Comparison of ENCODE assay signal across 27 mouse cellular contexts in the genomic region with DNA sequence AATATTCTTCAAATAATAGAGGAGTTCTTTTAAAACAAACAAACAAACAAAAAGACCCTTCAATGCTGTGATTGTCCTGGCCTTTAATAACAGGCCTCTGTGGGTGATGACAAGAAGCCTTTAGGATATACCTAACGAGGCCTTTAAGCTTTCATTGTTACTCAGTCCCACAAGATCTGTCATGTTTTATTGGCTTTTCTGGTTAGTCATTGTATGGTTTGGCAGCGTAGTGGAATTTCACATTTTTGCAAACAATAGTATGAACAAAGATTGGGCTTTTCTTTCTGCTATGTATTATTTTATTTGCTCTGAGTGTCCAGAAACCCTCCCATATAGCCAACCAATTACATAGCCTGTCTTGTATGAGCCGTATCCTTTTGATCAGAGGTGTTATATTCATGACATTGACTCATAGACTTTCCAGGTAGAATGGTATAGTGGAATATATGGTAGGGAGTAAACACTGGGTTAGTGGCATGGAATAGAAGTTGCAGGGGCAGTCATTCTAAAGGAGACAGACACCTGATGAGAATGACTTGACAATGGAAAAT.
A peak's percentile ranks its signal among the peaks of the same experiment; 100 is the strongest.
DNase-seq lines count a peak whose midpoint lies in the region; ATAC-seq lines count a peak whose summit lies in the region.
"Had no signal": no experiment of that assay in that cellular context is flagged by ENCODE, and none has a peak within 500 bp of the region (broad histone marks: within the 10 kb centered on the region; RNA-seq: fewer than 3 reads in every experiment).

No protein-coding gene starts in this region.

- no peaks in the 10 kb centered on the region for H3K4me1 ChIP-seq in embryonic facial prominence, embryonic 14.5 days (ENCODE audit: control insufficient read depth, insufficient read depth, low read length)
- peaks cover 21% of the 10 kb centered on the region for H3K4me1 ChIP-seq in embryonic facial prominence, embryonic 10.5 days
- H3K4me1 ChIP-seq in stomach, embryonic 16.5 days (ENCODE audit: control insufficient read depth, insufficient read depth, low read length): peaks cover 4% of the 10 kb centered on the region; the same call in 1 of the 2 replicates
- no peaks in the 10 kb centered on the region for H3K4me1 ChIP-seq in kidney, embryonic 14.5 days (ENCODE audit: control insufficient read depth, insufficient read depth, low read length)

- H3K4me2 ChIP-seq in embryonic facial prominence, embryonic 14.5 days (ENCODE audit: low read depth, low read length): no peak overlapping the region
- H3K4me2 ChIP-seq in stomach, embryonic 16.5 days (ENCODE audit: low read depth, low read length): no peak overlapping the region
- no peak overlapping the region for H3K4me2 ChIP-seq in kidney, embryonic 14.5 days (replicated peaks; ENCODE audit: low read depth, low read length)
- H3K4me2 ChIP-seq: embryonic facial prominence, embryonic 13.5 days; forebrain, embryonic 13.5 days; heart, embryonic 13.5 days; hindbrain, embryonic 12.5 days; hindbrain, embryonic 15.5 days had no signal

- no peaks in the 10 kb centered on the region for H3K9me3 ChIP-seq in embryonic facial prominence, embryonic 14.5 days (ENCODE audit: control insufficient read depth, low read length)
- no peaks in the 10 kb centered on the region for H3K9me3 ChIP-seq in embryonic facial prominence, embryonic 10.5 days
- H3K9me3 ChIP-seq in stomach, embryonic 16.5 days (replicated peaks; ENCODE audit: control insufficient read depth, low read length): no peaks in the 10 kb centered on the region
- H3K9me3 ChIP-seq in kidney, embryonic 14.5 days (ENCODE audit: control insufficient read depth, low read length): no peaks in the 10 kb centered on the region
- H3K9me3 ChIP-seq: embryonic facial prominence, embryonic 13.5 days; forebrain, embryonic 10.5 days; forebrain, embryonic 13.5 days; heart, embryonic 10.5 days; heart, embryonic 13.5 days; hindbrain, embryonic 12.5 days; hindbrain, embryonic 15.5 days had no signal

- H3K9ac ChIP-seq in embryonic facial prominence, embryonic 14.5 days (ENCODE audit: low read depth, low read length): no peak overlapping the region
- no peak overlapping the region for H3K9ac ChIP-seq in stomach, embryonic 16.5 days (ENCODE audit: low read length)
- no peak overlapping the region for H3K9ac ChIP-seq in kidney, embryonic 14.5 days (ENCODE audit: low read depth, low read length)
- H3K9ac ChIP-seq: embryonic facial prominence, embryonic 13.5 days; forebrain, embryonic 13.5 days; heart, embryonic 13.5 days; hindbrain, embryonic 12.5 days; hindbrain, embryonic 15.5 days had no signal

- no peak for DNase-seq in embryonic facial prominence, embryonic 14.5 days (ENCODE audit: low spot score)
- no peak for DNase-seq in embryonic facial prominence, embryonic 10.5 days (ENCODE audit: low spot score)
- DNase-seq in Muller cell, postnatal 12 days (ENCODE audit: inconsistent ontology term): peak; percentile 55
- DNase-seq in kidney, postnatal 36 days: no peak
- DNase-seq: adrenal gland, postnatal 10 days; adrenal gland, postnatal 36 days; B cell, adult 2 months; cerebellum, adult 18-20 months; cerebellum, adult 9-10 months; cerebellum, postnatal 14 days; gastrocnemius, adult 2 months; gastrocnemius, postnatal 14 days; heart, adult 2 months; heart, postnatal 14 days had no signal

- peak; percentile 41; the same call in 1 of the 2 replicates for ATAC-seq in embryonic facial prominence, embryonic 14.5 days (ENCODE audit: low read depth)
- peak; percentile 58; the same call in 1 of the 2 replicates for ATAC-seq in stomach, embryonic 16.5 days (ENCODE audit: insufficient read depth, low FRiP score)
- ATAC-seq in kidney, embryonic 14.5 days (ENCODE audit: low FRiP score, low TSS enrichment): no peak
- ATAC-seq: CD4-positive, CD25-positive, alpha-beta regulatory T cell, adult 4 months; forebrain, embryonic 13.5 days; forebrain, embryonic 16.5 days; intestine, postnatal 0 days; Patski had no signal

- WGBS in embryonic facial prominence, embryonic 14.5 days: 54% methylated on average over 3 of the region's 3 CpGs
- WGBS in embryonic facial prominence, embryonic 10.5 days: 64% methylated on average over 3 of the region's 3 CpGs
- WGBS in stomach, embryonic 16.5 days: 64% methylated on average over 3 of the region's 3 CpGs
- 72% methylated on average over 3 of the region's 3 CpGs for WGBS in kidney, embryonic 14.5 days

- no peaks in the 10 kb centered on the region for H3K27me3 ChIP-seq in embryonic facial prominence, embryonic 14.5 days (replicated peaks; ENCODE audit: control insufficient read depth, insufficient read depth, low read length)
- no peaks in the 10 kb centered on the region; the same call in 1 of the 2 replicates for H3K27me3 ChIP-seq in embryonic facial prominence, embryonic 10.5 days (replicated peaks; ENCODE audit: low read depth, poor library complexity, severe bottlenecking)
- no peaks in the 10 kb centered on the region for H3K27me3 ChIP-seq in stomach, embryonic 16.5 days (ENCODE audit: control insufficient read depth, insufficient read depth, low read length)
- no peaks in the 10 kb centered on the region for H3K27me3 ChIP-seq in kidney, embryonic 14.5 days (ENCODE audit: control insufficient read depth, insufficient read depth, low read length)
- H3K27me3 ChIP-seq: embryonic facial prominence, embryonic 13.5 days; heart, embryonic 13.5 days; hindbrain, embryonic 12.5 days; hindbrain, embryonic 15.5 days; Patski had no signal

- no peak overlapping the region for H3K4me3 ChIP-seq in embryonic facial prominence, embryonic 14.5 days (ENCODE audit: low read depth, low read length)
- no peak overlapping the region for H3K4me3 ChIP-seq in embryonic facial prominence, embryonic 10.5 days
- no peak overlapping the region for H3K4me3 ChIP-seq in stomach, embryonic 16.5 days (replicated peaks; ENCODE audit: low read length)
- no peak overlapping the region for H3K4me3 ChIP-seq in kidney, embryonic 14.5 days (ENCODE audit: low read length)
- H3K4me3 ChIP-seq: embryonic facial prominence, embryonic 13.5 days; forebrain, embryonic 10.5 days; forebrain, embryonic 13.5 days; gastrocnemius, adult 2 months; heart, adult 2 months; heart, embryonic 10.5 days; heart, embryonic 13.5 days; hindbrain, embryonic 12.5 days; hindbrain, embryonic 15.5 days had no signal

- no peaks in the 10 kb centered on the region for H3K36me3 ChIP-seq in embryonic facial prominence, embryonic 14.5 days (ENCODE audit: control insufficient read depth, insufficient read depth, low read length)
- H3K36me3 ChIP-seq in embryonic facial prominence, embryonic 10.5 days (replicated peaks): no peaks in the 10 kb centered on the region
- H3K36me3 ChIP-seq in stomach, embryonic 16.5 days (ENCODE audit: control insufficient read depth, insufficient read depth, low read length): no peaks in the 10 kb centered on the region
- H3K36me3 ChIP-seq in kidney, embryonic 14.5 days (ENCODE audit: control insufficient read depth, insufficient read depth, low read length): no peaks in the 10 kb centered on the region
- H3K36me3 ChIP-seq: embryonic facial prominence, embryonic 13.5 days; forebrain, embryonic 10.5 days; heart, embryonic 10.5 days; heart, embryonic 13.5 days; hindbrain, embryonic 12.5 days; hindbrain, embryonic 15.5 days had no signal

- no peak overlapping the region for H3K27ac ChIP-seq in embryonic facial prominence, embryonic 14.5 days (replicated peaks; ENCODE audit: low read depth, low read length)
- H3K27ac ChIP-seq in embryonic facial prominence, embryonic 10.5 days (replicated peaks): no peak overlapping the region
- no peak overlapping the region for H3K27ac ChIP-seq in stomach, embryonic 16.5 days (ENCODE audit: low read length)
- H3K27ac ChIP-seq in kidney, embryonic 14.5 days (ENCODE audit: low read depth, low read length): no peak overlapping the region
- H3K27ac ChIP-seq: embryonic facial prominence, embryonic 13.5 days; forebrain, embryonic 10.5 days; forebrain, embryonic 13.5 days; gastrocnemius, adult 2 months; heart, adult 2 months; heart, embryonic 10.5 days; heart, embryonic 13.5 days; hindbrain, embryonic 12.5 days; hindbrain, embryonic 15.5 days had no signal
